Mouse (Mus musculus): ENCODE results near the gene Adpgk.

DNA sequence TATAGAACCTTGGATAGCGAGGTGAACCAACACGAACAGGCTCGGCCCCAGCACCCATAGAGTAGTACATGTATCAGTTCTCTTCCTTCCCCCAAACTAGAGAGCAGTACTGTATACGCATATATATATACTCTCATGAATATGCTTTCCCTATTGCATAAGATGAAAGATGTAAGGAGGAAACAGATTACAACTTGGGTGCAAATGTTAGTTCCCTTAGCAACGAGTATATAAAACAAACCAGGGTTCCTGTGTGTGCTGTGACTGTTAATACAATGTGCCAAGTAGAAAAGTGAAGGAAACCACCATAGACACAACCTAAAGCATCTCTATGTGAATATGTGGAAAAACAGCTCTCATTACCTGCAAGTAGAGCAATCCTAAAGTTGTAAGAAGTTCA is 38.7 kb downstream of the Adpgk start:
- no peak for TF ChIP-seq CTCF (IDR thresholded peaks at IDR 0.05; ENCODE audit: low read depth)
- TF ChIP-seq EP300 (IDR thresholded peaks at IDR 0.05; ENCODE audit: low read depth) = no peak

Measured in heart, postnatal 0 days (tissue).